Mouse (Mus musculus): ENCODE data around the gene Grb2.
"Not testable (repeated sequence)": the region's sequence is repeated elsewhere in the genome, so short reads cannot be mapped to it uniquely, and the experiment has no call there.

The Grb2 gene

DNA sequence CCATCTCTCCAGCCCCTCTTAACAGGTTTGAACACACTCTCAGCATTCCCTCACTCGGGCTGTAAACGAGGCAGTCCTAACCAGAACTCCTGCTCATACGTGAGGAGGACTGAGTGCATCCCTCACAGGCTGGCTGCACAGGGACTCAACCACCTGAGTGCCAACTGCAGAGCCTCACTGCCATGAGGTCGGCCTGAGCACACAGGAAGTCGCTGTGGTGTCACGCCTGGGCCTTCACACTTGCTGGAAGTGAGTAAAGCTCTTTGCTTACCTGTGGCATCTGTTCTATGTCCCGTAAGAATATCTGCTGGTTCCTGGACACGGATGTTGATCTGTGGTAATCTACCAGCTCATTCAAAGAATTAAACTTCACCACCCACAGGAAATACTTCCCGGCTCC lies 62.0 kb downstream of the Grb2 start:
- DNase-seq (ENCODE audit: low spot score in 2 of 2), result no peak

DNA sequence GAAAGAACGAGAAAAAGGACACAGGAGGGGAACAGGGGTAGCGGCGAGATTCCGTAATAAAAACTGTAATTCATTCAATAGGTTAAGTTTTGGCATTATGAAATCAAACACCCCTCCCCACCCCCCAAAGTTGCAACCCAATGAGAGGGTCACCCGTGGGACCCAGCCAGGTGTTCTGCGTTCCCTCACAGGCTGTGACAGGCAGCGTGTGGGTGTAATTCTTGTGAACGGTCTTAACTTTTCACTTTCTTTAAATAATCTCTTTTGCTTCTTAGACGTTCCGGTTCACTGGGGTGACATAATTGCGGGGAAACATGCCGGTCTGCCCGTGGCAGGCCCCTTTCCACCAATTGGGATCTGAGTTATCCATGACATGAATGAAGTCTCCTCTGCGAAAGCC lies 62.9 kb downstream of the Grb2 start:
- not testable (repeated sequence) for DNase-seq (ENCODE audit: low spot score in 2 of 2)

GRCm38 (mm10) chr11:115644308-115644707 lies 64.1 kb downstream of the Grb2 start:
- DNase-seq (ENCODE audit: low spot score in 2 of 2), result no peak

- DNase-seq (ENCODE audit: low spot score in 2 of 2), result no peak
Observed at GRCm38 (mm10) chr11:115643265-115643664, 65.1 kb downstream of the Grb2 start.

DNA sequence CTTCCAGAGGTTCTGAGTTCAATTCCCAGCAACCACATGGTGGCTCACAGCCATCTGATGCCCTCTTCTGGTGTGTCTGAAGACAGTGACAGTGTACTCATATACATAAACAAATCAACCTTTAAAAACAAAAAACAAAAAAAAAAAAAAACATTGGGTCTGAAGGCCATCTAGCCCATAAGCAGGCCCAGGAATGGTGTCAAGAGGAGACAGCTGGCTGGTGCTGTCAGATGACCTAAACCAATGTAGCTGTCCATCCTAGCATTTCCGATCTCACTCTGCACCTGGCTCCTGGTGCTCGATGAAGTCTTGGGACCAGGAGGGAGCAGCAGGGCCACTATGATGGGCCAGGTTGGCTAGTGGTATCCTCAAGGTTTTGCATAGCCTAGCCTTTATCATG lies 65.7 kb downstream of the Grb2 start:
- DNase-seq (ENCODE audit: low spot score in 2 of 2), result no peak

DNA sequence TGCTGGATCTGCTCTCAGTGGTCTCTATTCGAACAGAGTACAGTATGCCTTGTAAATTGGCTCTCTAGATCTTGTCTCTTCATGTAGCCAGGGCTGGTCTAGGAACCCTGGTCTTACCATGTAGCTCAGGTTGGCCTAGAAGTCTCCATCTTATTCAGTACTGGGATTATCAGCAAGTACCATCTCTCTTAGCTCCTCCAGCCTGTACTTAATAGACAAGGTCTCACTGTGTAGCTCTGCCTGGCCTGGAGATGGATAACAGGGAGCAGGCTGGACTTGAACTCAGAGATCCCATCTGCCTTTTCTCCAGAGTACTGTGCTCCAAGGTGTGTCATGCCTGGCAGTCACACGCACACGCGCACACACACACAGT lies 66.7 kb downstream of the Grb2 start:
- DNase-seq (ENCODE audit: low spot score in 2 of 2), result no peak

DNA sequence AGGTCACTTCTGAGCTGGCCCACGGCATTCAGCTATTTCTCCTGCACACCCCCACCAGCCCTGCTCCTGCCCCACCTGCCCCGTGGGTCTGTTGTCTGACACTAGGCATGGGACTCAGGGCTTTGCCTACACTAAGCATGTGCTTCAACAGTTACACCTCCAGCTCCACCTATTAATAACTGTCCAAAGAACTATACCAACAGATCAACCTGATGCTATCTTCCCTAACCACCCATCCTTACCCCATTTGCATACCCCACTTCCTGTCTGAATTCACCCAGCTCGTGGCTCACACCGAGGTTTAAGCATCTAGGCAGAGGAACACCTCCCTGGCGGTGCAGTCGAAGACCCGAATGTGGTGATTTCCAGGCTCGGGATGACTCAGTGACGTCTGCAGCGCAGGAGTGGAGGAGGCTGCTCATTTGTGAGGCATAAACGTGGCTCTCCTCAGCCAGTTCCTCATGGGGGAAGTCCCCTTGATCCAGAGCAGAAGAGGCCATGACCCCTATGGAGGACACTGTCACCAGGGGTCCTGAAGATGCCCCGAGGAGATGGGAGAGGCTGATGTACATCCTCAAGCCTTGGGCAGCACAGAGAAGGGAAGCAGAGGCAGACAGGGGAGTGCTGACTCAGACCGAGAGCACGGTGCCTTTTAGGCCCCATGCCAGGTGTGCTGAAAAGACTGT lies 67.3 kb downstream of the Grb2 start:
- DNase-seq (ENCODE audit: low spot score in 2 of 2), result no peak

- no peak for DNase-seq (ENCODE audit: low spot score in 2 of 2)
Observed at GRCm38 (mm10) chr11:115640311-115640828, 68.0 kb downstream of the Grb2 start.

DNA sequence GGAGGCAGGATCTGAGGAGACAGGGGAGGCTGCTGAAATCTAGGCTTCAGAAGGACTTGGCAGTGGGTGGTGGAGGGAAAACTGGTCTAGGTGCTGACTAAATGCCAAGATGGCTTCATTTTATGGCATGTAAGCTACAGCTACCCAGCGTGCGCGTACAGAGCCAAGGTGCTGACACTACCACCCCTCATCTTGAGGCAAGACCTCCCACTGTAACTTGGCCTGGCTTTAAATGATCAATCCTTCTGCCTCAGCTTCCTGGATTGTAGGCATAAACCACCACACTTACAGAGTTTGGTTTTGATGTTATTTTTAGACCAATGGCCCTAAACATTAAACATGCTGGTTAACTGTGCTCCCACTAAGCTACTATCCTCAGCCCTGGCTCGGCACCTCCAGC lies 68.9 kb downstream of the Grb2 start:
- no peak for DNase-seq (ENCODE audit: low spot score in 2 of 2)

- no peak for DNase-seq (ENCODE audit: low spot score in 2 of 2)
Observed at GRCm38 (mm10) chr11:115638498-115639409, 69.6 kb downstream of the Grb2 start.

- DNase-seq (ENCODE audit: low spot score in 2 of 2), result no peak
Observed at GRCm38 (mm10) chr11:115636960-115637359, 71.4 kb downstream of the Grb2 start.

GRCm38 (mm10) chr11:115635484-115635883 lies 72.9 kb downstream of the Grb2 start:
- DNase-seq (ENCODE audit: low spot score in 2 of 2), result no peak

GRCm38 (mm10) chr11:115635041-115635440 lies 73.4 kb downstream of the Grb2 start:
- no peak for DNase-seq (ENCODE audit: low spot score in 2 of 2)

DNA sequence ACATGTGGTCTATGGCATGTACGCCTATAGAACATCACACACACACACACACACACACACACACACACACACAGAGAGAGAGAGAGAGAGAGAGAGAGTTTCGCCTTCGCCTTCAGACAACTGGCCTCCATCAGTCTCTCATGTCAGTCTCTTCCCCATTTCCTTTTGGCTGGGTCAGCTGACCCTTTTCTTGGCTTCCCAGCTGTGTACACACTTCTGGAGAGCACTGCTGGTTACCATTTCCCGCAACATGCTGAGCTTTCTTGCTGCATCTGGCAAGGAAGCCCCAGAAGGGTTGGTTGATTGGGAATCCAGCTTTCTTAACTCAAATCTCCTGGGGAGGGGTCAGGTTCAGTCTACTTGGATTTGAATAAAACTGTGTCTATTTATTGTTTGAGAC lies 74.3 kb downstream of the Grb2 start:
- no peak for DNase-seq (ENCODE audit: low spot score in 2 of 2)

DNA sequence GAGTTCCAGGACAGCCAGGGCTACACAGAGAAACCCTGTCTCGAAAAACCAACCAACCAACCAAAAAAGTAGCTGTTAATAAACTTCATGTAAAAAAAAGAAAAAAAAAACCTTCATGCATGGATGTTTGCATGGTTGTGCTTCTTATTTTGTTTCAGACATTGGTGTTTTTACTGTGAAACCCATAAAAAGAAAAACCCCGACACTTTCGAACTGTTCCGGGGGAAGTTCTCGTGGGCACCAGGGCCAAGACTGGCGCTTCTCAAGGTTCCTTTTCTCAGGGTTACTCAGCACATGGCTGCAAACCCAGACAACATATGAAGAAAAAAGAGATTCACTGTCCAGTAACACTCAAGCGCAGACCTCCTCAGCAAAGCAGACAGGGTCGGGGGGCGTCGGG lies 75.5 kb downstream of the Grb2 start:
- DNase-seq (ENCODE audit: low spot score in 2 of 2), result no peak

DNA sequence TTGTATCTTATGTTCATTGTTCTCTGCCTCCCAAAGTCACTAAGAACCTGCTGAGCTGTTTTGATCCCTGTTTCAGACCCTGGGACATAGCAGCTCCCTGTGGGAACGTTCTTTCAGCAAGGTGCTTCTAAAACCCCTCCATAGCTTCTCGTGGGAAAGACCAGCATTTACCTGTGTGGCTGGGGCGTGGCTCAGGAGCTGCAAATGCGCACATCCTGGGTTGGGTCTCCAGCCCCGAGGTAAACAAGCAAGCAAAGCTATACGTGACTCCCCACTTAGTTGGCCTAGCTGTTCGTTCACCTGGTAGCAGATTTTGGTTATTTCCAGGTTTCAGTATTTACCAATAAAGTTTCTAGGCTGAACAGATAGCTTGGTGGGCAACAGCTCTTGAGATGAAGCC lies 76.2 kb downstream of the Grb2 start:
- DNase-seq (ENCODE audit: low spot score in 2 of 2), result no peak

DNA sequence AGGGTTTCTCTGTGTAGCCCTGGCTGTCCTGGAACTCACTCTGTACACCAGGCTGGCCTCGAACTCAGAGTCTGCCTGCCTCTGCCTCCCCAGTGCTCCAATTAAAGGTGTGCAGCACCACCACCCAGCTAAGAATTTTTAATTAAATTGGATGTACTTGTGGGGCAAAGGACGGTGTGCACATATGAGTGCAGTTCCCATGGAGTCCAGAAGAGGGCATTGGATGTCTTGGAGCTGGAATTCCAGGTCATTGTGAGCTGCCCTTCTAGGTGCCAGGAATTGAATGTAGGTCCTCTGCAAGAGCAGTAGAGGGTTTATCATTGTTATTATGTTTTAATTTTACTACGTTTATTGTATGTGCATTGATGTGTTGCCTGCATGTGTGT lies 76.9 kb downstream of the Grb2 start:
- peak in 1 of 2 experiments; percentile 31 for DNase-seq (ENCODE audit: low spot score in 2 of 2)

GRCm38 (mm10) chr11:115630532-115631504 lies 77.6 kb downstream of the Grb2 start:
- peak; percentile 56 to 61 for DNase-seq (ENCODE audit: low spot score in 2 of 2)

GRCm38 (mm10) chr11:115629734-115630531 lies 78.5 kb downstream of the Grb2 start:
- no peak for DNase-seq (ENCODE audit: low spot score in 2 of 2)

DNA sequence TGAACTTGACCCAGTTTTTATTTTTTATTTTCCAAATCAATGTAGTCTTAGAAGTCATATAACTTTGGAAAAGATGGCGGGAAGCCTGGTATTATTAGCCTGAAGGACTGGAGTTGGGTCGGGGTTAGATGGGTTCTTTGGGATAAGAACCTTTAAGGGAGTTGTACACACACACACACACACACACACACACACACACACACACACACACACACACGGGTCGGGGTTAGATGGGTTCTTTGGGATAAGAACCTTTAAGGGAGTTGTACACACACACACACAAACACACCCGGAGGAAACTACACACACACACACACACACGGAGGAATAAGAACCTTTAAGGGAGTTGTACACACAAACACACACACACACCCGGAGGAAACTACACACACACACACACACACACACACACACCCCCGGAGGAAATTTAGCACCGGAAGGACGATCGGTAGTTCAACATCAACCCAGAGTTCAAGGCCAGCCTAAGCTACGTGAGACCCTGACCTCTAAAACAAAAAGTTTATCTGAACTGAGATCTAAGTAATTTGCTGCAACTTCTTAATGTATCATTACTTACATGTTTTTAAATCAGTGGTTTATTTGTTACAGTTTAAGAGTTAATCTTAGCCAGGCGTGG lies 79.8 kb downstream of the Grb2 start:
- DNase-seq (ENCODE audit: low spot score in 2 of 2), result no peak
